Mouse (Mus musculus): ENCODE data around the gene Rims1. TPM values are rescaled to one million over a fixed set of nuclear protein-coding genes. Genes with fewer than 3 reads are reported as not detected.

The Rims1 gene
- polyA plus RNA-seq, 1 experiment from 2014 or later = 0.08 TPM

DNA sequence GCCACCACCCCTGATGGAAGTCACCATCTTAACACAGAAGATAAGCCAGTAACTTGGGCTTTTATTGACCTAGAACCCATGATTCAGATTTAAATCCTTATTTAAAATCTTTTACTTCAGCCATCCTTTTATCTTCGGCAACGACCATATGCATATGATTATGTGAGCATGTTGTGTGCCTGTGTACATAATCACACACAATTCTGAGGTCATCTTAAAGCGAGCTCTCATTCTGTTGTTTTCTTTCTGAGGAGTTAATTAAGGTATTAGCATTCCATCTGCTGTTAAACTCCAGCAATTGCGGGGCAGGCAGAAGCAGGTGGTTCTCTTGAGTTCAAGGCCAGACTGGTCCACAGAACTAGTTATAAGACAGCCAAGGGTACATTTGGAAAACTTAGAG, 452.1 kb downstream of the Rims1 start:
- 62% methylated on average over 4 of the region's 4 CpGs for WGBS (ENCODE audit: insufficient replicate concordance)
- no peak overlapping the region for H3K27ac ChIP-seq (replicated peaks)
- no peaks in the 10 kb centered on the region for H3K4me1 ChIP-seq (replicated peaks)
- H3K27me3 ChIP-seq = no peaks in the 10 kb centered on the region
- H3K36me3 ChIP-seq (replicated peaks) = no peaks in the 10 kb centered on the region
- no peak overlapping the region for H3K9ac ChIP-seq
- ATAC-seq (ENCODE audit: insufficient read depth) = no peak
- no peak overlapping the region for H3K4me2 ChIP-seq
- H3K4me3 ChIP-seq (replicated peaks) = no peak overlapping the region
- no peaks in the 10 kb centered on the region for H3K9me3 ChIP-seq (replicated peaks)

DNA sequence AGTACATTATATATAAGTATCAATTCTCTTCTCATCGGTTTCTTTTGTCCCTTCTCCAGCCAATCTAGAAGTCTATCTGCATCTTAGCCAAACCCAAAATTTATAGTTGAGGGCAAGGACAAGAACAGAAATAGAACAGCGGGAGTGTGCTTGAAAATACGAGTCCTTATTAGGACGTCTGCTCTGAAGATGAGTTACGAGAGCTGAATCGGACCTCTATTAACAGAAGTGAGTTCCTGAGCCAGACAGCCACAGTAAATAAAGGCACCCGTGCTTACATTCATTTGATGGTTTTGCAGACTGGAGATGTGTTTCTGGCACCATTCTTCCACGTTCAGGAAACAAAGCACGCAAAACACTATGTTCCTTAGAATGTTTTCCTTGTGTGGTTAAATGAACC, 466.9 kb downstream of the Rims1 start:
- Histone ChIP-seq H3K9me3 (replicated peaks) (no peaks in the 10 kb centered on the region), H3K27me3 (no peaks in the 10 kb centered on the region), H3K27ac (replicated peaks) (no peak overlapping the region), H3K9ac (no peak overlapping the region), H3K4me3 (replicated peaks) (no peak overlapping the region), H3K4me1 (replicated peaks) (no peaks in the 10 kb centered on the region), H3K4me2 (no peak overlapping the region), H3K36me3 (replicated peaks) (no peaks in the 10 kb centered on the region)
- ATAC-seq (ENCODE audit: insufficient read depth) = no peak
- 63% methylated on average over 9 of the region's 9 CpGs for WGBS (ENCODE audit: insufficient replicate concordance)

DNA sequence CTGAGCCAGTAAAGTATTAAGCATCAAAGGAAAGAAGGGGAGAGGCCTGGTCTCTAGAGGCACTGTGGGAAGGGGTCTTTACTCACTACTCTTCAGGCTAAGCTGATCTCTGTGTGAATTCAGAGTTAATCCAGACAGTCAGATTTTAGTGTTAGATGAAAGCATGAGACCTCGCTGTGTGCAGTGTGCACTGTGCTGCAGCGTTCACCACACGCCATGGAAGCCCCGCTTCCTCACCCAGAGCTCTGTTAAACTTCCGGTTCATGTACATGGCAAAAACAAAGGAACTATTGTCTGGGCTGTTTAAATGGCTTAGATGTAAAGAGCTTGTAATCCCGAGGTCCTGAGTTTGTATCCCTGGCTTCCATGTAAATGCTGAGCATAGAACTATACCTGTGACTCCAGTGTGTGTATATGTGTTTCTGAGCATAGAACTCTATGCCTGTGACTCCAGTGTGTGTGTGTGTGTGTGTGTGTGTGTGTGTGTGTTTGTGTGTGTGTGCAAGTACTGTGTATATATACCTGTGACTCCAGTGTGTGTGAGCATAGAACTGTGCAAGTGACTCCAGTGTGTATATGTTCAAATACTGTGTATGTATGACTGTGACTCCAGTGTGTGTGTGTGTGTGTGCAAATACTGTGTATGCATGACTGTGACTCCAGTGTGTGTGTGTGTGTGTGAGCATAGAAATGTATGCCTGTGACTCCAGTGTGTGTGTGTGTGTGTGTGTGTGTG, 484.7 kb downstream of the Rims1 start:
- H3K4me3 ChIP-seq (replicated peaks) = no peak overlapping the region
- H3K4me1 ChIP-seq (replicated peaks) = no peaks in the 10 kb centered on the region
- H3K36me3 ChIP-seq (replicated peaks) = no peaks in the 10 kb centered on the region
- H3K4me2 ChIP-seq = no peak overlapping the region
- H3K27ac ChIP-seq (replicated peaks) = no peak overlapping the region
- no peaks in the 10 kb centered on the region for H3K27me3 ChIP-seq
- WGBS (ENCODE audit: insufficient replicate concordance) = 58% methylated on average over 6 of the region's 6 CpGs
- no peaks in the 10 kb centered on the region for H3K9me3 ChIP-seq (replicated peaks)
- no peak overlapping the region for H3K9ac ChIP-seq
- ATAC-seq (ENCODE audit: insufficient read depth) = no peak

DNA sequence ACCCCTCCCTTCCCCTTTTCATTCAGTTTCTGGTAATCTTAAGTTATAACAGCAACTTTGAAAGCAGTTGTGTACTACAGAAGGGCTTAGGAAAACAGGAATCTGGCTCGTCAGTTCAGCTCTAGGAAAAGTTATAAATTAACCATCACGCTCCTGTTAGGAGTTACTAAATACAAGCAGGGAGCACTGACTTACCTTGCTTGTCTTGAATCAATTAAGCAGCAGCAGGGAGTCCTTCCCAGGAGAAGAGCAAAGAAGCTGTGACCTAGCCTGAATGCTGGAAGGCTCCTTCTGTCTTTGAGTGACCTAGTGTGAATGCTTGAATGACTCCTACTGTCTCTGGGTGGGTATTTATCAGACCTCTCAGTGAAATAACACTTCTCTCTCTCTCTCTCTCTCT, 490.3 kb downstream of the Rims1 start:
- ATAC-seq (ENCODE audit: insufficient read depth) = no peak
- 27% methylated on average over 2 of the region's 2 CpGs for WGBS (ENCODE audit: insufficient replicate concordance)
- no peaks in the 10 kb centered on the region for H3K36me3 ChIP-seq (replicated peaks)
- no peak overlapping the region for H3K9ac ChIP-seq
- H3K27ac ChIP-seq (replicated peaks) = no peak overlapping the region
- H3K27me3 ChIP-seq = no peaks in the 10 kb centered on the region
- no peaks in the 10 kb centered on the region for H3K9me3 ChIP-seq (replicated peaks)
- peak overlapping the region; percentile 25 for H3K4me2 ChIP-seq
- H3K4me3 ChIP-seq (replicated peaks) = no peak overlapping the region
- no peaks in the 10 kb centered on the region for H3K4me1 ChIP-seq (replicated peaks)

DNA sequence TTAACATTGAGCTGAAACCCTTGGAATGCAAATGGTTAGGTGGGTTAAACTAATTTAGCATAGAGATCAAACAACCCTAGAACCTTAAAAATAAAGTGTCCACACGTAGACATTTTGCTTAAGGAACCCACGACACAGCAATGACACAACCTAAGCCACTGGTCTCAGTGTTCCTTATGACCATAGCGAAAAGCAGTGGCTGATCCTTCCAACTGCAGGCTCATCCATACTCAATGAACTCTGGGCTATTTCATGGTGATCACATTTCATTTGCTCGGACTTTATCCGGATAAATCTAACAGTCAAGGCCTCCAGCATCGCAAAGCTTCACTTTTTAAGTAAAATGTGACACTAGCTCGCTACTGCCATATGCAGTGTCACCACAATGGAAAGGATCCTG, 494.3 kb downstream of the Rims1 start:
- Histone ChIP-seq H3K9ac (no peak overlapping the region), H3K27me3 (no peaks in the 10 kb centered on the region), H3K9me3 (replicated peaks) (no peaks in the 10 kb centered on the region), H3K4me1 (replicated peaks) (no peaks in the 10 kb centered on the region), H3K4me2 (no peak overlapping the region), H3K4me3 (replicated peaks) (no peak overlapping the region), H3K27ac (replicated peaks) (no peak overlapping the region), H3K36me3 (replicated peaks) (no peaks in the 10 kb centered on the region)
- 63% methylated on average over 7 of the region's 7 CpGs for WGBS (ENCODE audit: insufficient replicate concordance)
- ATAC-seq (ENCODE audit: insufficient read depth) = no peak

DNA sequence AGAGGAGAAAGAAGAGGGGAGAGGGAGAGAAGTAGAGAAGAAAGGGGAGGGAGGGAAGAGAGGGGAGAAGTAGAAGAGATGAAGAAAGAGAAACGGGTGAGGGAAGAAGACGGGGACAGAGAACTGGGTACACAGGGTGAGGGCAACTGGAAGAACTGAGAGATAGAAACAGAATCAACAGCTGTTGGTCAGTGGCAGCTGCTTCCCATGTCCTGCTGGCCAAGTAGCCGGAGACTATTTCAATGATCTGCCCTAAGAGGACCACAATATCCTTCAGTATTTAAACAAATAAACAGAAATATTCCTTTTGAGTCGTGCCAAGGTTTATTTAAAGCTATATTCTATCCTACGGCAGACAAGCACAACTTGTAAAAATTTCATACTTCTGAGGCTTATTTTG, 499.3 kb downstream of the Rims1 start:
- H3K4me1 ChIP-seq (replicated peaks) = no peaks in the 10 kb centered on the region
- 59% methylated on average over 5 of the region's 5 CpGs for WGBS (ENCODE audit: insufficient replicate concordance)
- H3K27me3 ChIP-seq = no peaks in the 10 kb centered on the region

DNA sequence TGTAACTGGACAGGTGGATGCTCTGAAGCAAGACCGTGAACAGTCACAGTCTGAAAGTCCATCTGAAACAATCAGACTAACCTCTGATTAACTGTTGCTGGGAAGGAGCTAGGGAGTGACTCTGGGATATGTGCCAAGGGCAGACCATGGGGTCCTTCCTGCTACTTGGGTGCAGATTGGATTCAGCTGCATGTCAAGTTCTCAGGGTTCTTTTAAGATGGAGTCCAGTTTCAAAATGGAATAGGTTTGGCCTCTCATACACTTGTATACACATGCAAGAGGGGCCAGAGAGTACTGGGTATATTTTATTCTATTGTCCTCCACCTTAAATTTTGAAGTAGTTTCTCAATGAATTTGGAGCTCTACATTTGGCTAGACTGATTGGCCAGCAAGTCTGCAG, 499.9 kb downstream of the Rims1 start:
- Histone ChIP-seq H3K4me1 (replicated peaks) (no peaks in the 10 kb centered on the region), H3K27me3 (no peaks in the 10 kb centered on the region), H3K36me3 (replicated peaks) (no peaks in the 10 kb centered on the region), H3K4me3 (replicated peaks) (no peak overlapping the region), H3K4me2 (no peak overlapping the region), H3K9me3 (replicated peaks) (no peaks in the 10 kb centered on the region), H3K9ac (no peak overlapping the region), H3K27ac (replicated peaks) (no peak overlapping the region)
- WGBS (ENCODE audit: insufficient replicate concordance) = 46% methylated on average over 1 of the region's 1 CpGs
- ATAC-seq (ENCODE audit: insufficient read depth) = no peak

More for the DNA sequence above, 499.3 kb downstream of the Rims1 start:
- Histone ChIP-seq H3K4me2 (no peak overlapping the region), H3K4me3 (replicated peaks) (no peak overlapping the region), H3K9ac (no peak overlapping the region), H3K27ac (replicated peaks) (no peak overlapping the region), H3K9me3 (replicated peaks) (no peaks in the 10 kb centered on the region), H3K36me3 (replicated peaks) (no peaks in the 10 kb centered on the region)
- no peak for ATAC-seq (ENCODE audit: insufficient read depth)

DNA sequence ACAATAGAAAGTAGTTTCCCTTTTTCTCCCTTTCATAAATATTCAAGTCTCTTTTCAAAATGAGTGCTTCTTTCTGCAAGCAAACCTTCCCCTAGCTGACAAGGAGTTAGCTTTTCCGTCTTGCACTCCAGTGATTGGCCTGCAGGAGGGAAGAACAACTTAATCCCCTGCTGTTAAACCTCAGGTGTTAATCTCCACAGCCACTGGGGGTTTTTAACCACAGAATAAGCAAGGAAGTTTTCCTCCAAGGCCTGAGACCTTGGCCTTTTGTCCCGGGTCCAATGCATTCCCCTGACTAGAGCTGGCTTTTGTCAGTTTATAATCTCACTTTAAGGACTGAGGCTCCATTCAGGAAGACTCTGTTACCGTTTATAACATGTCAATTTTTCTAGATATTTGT, 511.8 kb downstream of the Rims1 start:
- Histone ChIP-seq H3K4me1 (replicated peaks) (no peaks in the 10 kb centered on the region), H3K27me3 (no peaks in the 10 kb centered on the region), H3K9me3 (replicated peaks) (no peaks in the 10 kb centered on the region), H3K4me3 (replicated peaks) (no peak overlapping the region), H3K9ac (no peak overlapping the region), H3K4me2 (no peak overlapping the region), H3K27ac (replicated peaks) (no peak overlapping the region), H3K36me3 (replicated peaks) (no peaks in the 10 kb centered on the region)
- 18% methylated on average over 3 of the region's 3 CpGs for whole genome bisulfite sequencing (ENCODE audit: insufficient replicate concordance)
- ATAC-seq (ENCODE audit: insufficient read depth) = no peak

DNA sequence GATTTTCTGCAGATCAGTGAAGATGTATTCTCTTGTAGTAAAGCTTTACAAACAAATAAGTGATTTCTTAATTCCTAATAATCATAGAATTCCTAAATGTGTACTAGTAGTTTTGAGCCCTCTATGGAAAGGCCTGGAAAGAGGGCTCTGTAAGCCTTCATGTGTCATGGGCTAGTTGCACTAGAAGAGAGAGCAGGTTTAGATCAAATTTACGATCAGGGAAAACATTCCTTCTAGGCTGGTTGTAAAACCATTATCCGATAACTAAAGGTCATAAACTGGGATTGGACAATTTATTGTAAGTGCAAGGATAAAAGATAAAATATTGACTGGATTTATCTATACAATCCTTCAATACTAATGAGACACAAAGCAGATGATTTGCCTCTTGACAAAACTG, 512.5 kb downstream of the Rims1 start:
- no peak for ATAC-seq (ENCODE audit: insufficient read depth)
- H3K27ac ChIP-seq (replicated peaks) = no peak overlapping the region
- H3K4me2 ChIP-seq = no peak overlapping the region
- no peaks in the 10 kb centered on the region for H3K9me3 ChIP-seq (replicated peaks)
- WGBS (ENCODE audit: insufficient replicate concordance) = 57% methylated on average over 2 of the region's 2 CpGs
- no peaks in the 10 kb centered on the region for H3K36me3 ChIP-seq (replicated peaks)
- no peak overlapping the region for H3K4me3 ChIP-seq (replicated peaks)
- H3K4me1 ChIP-seq (replicated peaks) = no peaks in the 10 kb centered on the region
- no peak overlapping the region for H3K9ac ChIP-seq
- H3K27me3 ChIP-seq = no peaks in the 10 kb centered on the region

DNA sequence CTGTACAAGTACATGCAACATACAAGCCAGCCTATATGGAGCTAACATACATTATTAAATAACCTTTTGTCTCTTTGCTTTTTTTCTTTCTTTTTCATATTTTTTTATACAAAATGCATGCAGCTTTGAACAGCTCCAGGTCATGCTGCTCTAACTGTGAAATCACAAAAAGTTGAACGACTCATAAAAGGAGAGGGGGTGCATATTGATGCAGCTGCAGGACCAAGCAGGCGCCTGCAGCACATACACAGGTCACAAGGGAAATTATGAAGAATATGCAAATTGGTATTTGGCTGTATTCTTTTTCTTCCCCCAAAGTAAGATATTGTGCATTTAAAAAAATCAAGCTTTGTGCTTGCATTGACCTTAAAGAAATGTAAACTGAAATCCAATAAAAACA, 519.0 kb downstream of the Rims1 start:
- no peaks in the 10 kb centered on the region for H3K4me1 ChIP-seq (replicated peaks)
- no peaks in the 10 kb centered on the region for H3K36me3 ChIP-seq (replicated peaks)
- WGBS (ENCODE audit: insufficient replicate concordance) = 43% methylated on average over 2 of the region's 2 CpGs
- no peak overlapping the region for H3K9ac ChIP-seq
- no peaks in the 10 kb centered on the region for H3K9me3 ChIP-seq (replicated peaks)
- no peak overlapping the region for H3K4me2 ChIP-seq
- no peak overlapping the region for H3K27ac ChIP-seq (replicated peaks)
- no peak overlapping the region for H3K4me3 ChIP-seq (replicated peaks)
- H3K27me3 ChIP-seq = no peaks in the 10 kb centered on the region
- ATAC-seq (ENCODE audit: insufficient read depth) = no peak

DNA sequence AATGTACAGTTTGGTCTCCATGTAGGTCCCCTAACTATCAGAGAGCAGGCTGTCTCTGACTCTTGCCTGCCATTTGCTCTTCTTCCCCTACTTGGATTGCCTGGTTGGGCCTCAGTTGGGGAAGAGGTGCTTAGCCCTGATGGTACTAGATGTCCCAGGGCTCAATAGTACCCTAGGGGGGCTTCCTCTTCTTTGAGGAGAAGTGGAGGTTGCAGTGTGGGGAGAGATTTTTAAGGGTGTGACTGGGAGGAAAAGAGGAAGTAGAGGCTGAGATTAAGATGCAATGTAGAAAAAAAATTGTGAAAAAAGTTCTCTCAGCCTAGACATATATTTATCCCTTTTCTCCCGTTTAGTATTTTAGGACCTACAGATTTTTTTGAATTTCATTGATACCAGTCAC, 525.8 kb downstream of the Rims1 start:
- 24% methylated on average over 1 of the region's 1 CpGs for WGBS (ENCODE audit: insufficient replicate concordance)

DNA sequence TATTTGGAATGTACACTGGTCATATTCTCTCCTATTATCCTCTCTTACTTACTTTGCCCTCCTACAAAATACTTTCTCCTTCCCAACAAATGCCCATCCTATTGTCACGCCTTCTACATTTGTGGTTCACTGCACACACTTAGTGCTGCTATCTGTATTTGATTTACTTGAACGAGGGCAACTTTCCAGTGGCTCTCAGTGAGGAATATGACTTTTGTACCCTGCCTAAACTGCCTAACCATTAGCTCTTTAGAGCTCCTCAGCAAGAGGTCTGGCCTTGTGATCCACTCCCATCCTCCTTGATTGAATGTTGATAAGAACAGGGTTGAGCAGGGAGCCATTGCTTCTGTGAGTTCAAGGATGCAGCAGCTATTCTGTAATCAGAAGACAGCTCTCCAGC, 531.7 kb downstream of the Rims1 start:
- no peak overlapping the region for H3K4me2 ChIP-seq
- H3K27ac ChIP-seq (replicated peaks) = no peak overlapping the region
- H3K36me3 ChIP-seq (replicated peaks) = no peaks in the 10 kb centered on the region
- H3K4me1 ChIP-seq (replicated peaks) = no peaks in the 10 kb centered on the region
- H3K9me3 ChIP-seq (replicated peaks) = no peaks in the 10 kb centered on the region
- no peak overlapping the region for H3K9ac ChIP-seq
- no peaks in the 10 kb centered on the region for H3K27me3 ChIP-seq
- no peak overlapping the region for H3K4me3 ChIP-seq (replicated peaks)
- no peak for ATAC-seq (ENCODE audit: insufficient read depth)
- WGBS (ENCODE audit: insufficient replicate concordance) = 42% methylated on average over 2 of the region's 2 CpGs

More for the DNA sequence above, 525.8 kb downstream of the Rims1 start:
- H3K27me3 ChIP-seq = no peaks in the 10 kb centered on the region
- no peak overlapping the region for H3K9ac ChIP-seq
- H3K4me1 ChIP-seq (replicated peaks) = no peaks in the 10 kb centered on the region
- H3K4me3 ChIP-seq (replicated peaks) = no peak overlapping the region
- no peak overlapping the region for H3K27ac ChIP-seq (replicated peaks)
- H3K4me2 ChIP-seq = no peak overlapping the region
- no peak for ATAC-seq (ENCODE audit: insufficient read depth)
- H3K9me3 ChIP-seq (replicated peaks) = no peaks in the 10 kb centered on the region
- no peaks in the 10 kb centered on the region for H3K36me3 ChIP-seq (replicated peaks)
